Mouse (Mus musculus) 3134 (cell line): ENCODE data around the gene Clca3a1.
"Not testable (repeated sequence)": the region's sequence is repeated elsewhere in the genome, so short reads cannot be mapped to it uniquely, and the experiment has no call there.

Source experiments
- DNase-seq: peaks from one replicate; pipeline ENCODE4 v3.0.0-alpha.2; 2011; ENCODE audit warnings: low spot score; ENCODE audit not compliant: insufficient read length; ENCODE audit errors: extremely low read depth

Gene Clca3a1

DNA sequence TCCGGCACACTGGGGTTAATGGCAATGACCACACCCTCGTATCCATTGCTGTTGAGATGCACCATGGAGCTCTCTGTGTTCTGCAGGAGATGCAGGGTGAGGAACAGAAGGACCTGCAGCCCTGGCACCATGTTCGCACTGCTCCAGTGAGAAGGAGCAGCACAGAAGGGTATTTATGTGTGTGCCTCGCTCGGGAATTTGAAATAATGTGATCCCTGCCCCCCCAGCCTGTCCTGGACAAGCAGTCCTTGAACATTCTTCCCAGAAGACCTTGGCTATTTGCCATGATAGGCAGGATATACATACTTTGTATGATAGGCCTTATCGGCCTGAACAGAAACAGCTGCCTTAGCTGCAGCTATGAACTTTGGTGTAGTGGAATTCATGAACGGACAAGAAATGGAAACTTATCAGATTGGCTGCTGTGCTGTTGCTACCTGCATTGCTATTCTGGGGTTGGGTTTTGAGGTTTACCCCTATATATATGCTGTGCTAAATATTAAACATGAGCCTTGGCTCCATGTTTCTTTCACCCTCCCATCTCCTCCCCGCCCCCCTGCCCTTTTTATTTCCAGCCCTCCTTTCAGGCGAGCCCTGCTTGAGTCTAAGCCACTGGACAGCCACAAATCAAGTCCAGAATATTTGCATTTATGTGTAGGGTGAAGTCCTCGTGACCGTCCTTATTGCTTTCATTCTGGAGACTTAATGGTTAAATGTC, at the start of gene Clca3a1:
TSS of gene Clca3a1 (minus strand) at position 386 of the 718 bp plus-strand sequence.
- no peak for DNase-seq

DNA sequence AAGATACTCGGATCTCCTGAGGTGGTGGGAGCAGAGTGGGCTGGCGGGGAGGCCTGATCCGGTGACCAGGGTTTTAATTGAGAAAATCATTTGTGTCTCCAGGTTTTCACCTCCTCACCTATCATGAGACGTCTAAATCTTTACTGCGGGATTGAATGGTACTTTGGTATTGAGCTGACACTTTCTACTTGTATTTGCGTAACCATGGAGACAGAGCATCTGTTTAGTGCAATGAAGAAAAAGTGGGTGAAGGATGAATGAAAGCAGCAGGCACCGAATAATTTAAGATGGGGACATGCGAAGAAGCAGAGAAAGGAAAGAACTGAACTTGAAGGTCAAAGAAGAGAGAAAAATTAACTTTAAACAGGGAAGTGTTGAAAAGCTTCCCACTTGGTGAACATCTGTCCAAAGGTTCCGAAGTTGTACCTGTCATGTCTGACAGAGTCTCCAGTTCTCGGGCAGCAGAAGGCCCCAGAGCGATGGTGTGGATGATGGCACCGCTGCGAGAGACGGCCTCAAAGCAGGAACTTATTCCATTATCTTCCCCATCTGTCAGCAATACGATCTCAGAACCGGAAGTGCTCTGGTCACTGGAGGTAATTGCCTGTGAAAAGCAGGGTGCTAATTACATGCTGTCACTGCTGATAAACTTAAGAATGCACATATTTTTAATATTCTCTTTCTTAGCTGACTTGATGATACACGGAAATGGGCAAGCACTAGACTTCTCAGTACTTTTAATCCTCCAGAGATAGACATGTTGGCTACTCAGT, 47.6 kb upstream of the Clca3a1 start:
- DNase-seq: not testable (repeated sequence)

DNA sequence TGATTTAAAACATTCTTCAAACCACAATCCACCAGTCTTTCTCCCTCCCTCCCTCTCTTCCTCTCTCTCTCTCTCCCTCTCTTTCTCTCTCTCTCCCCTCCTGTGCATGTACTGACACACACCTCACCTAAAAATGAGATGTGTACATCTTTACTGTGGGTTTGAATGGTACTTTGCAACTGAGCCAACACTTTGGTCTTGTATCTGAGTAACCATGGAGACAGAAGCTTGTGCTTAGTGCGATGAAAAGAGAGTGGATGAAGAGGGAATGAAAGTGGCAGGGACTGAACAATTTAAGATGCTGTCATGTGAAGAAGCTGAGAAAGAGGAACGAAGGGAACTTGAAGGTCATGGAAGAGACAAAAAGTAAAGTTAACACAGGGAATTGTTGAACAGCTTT, 45.8 kb upstream of the Clca3a1 start:
- not testable (repeated sequence) for DNase-seq

DNA sequence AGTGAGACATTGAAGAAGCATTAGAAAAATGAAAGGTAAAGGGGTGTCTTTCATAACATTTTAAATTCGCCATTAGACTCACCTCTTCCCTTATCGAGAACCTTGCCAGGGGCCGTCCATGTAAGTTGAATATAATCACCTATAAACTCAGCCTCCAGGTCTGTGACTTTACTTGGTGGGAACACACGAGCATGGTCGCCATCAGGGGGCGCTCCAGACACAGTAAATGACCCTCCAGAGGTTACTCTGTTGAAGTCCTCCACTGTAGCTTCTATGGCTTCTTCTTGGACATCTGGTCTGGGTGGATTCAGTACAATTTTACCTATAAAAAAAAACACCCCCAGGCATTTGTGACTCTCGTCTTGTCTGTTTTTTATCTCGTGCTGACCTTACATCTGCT, 41.1 kb upstream of the Clca3a1 start:
- DNase-seq: no peak

DNA sequence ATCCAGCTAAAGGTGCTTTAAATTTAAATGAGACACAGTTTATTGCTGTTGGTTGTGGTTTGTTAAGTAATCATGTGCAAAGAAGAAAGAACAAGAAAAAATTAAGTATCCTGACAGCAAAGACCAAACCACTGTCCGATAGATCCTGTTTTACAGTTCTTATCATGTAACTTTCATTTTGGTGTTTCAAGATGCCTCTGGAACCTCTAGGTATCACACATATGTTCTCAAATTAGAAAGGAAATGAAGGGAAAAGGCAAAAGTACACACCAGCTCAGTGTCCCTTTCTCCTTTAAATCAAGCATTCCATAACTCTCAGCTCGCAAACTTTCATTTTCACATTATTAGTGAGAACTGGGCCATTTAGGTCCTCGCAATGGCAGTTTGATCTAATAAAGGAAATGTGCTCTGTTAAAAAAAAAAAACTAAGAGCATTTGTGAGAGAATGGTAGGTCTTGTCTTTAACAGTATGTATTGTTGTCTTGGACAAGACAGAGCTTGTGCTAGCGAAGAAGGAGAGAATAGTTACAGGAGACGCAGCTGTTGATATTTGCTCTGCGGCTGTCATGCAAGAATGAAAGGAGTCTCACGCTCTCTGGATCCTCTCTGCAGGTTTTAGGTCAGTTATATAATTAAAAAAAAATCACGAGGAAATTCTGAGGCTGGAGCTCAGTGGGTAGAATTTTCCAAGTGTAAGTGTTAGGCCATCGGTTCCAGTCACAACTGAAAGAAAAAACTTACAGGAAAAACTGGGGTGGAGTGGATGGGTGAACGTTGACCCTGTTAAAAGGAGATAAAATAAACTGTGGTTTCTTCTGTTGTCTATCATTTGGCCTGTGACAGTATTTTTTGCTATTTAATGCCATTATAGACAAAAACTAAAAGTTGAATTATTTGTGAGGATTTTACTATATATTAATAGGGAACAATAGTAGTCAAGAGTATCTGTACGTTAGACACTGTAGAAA, 24.7 kb upstream of the Clca3a1 start:
- no peak for DNase-seq

DNA sequence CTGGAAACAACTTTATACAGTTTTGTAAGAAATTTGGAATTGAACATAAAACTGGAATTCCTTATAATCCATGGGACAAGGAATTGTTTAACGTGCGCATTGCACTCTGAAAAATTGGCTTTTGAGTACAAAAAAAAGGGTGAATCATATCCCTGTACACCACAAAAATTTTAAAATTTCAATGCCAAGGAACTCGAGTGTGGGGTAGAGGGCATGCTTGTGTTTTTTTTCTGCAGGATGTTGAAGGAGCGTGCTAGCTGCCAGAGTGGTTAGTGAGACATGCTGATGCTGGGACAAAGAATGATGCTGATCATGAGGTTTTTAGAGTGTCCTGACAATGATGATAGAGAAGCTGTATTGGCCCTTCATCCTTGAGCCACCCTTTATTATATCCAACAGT, 4.4 kb upstream of the Clca3a1 start:
- DNase-seq: no peak

DNA sequence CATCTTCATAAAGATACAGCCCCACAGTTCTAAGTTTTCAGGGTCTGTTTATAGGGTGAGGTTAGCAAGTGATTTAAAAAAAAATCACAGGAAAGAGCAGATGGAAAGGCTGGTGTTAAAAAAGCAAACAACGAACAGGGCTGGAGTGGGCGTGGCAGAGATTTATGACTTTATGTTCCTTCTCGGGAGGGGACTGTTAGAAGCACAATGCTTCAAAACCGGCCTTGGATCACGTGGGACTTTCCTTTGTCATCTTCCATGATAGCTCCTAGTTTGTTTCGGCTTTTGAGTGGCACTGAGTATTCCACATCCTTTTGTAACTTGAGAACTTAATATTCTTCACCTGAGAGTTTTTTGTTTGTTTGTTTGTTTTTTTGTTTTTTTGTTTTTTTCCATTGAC, 677 bp upstream of the Clca3a1 start:
- no peak for DNase-seq

DNA sequence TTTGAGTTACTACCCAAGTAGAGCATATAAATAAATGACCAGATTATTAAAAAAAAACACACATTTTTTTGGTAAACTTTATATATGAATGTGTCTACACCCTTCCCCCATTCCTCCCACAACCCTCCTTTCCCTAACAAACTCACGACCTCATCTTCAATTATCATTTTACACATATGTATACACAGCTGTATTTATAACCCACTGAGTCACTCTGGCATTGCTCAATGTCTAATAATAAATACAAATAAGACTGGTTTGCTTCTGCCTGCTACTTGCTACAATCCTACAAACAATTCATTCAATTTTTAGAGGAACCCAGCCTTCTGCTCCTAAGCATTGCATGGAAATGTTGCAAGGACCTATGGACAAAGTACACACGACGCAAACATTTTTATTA, 1.1 kb downstream of the Clca3a1 start:
- DNase-seq: no peak

DNA sequence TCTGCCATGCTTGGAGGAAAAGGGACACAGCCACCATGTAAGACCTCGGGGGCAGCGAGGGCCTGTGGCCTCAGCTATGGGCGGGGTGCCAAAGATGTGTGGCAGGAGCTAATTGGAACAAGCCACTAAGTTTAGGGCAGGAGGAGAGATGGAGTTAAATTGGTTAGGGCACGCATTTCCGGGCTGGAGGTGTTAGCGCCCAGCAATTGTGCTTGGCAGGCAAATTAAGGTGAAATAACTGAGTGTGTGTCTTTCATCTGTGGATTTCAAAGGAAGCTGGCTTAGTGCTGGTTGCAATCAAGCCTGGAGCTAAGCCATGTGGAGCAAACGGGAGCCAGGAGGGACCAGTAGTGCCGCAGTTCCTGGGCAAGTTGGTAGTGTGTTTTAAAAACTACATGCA, 4.7 kb downstream of the Clca3a1 start:
- DNase-seq: not testable (repeated sequence)

DNA sequence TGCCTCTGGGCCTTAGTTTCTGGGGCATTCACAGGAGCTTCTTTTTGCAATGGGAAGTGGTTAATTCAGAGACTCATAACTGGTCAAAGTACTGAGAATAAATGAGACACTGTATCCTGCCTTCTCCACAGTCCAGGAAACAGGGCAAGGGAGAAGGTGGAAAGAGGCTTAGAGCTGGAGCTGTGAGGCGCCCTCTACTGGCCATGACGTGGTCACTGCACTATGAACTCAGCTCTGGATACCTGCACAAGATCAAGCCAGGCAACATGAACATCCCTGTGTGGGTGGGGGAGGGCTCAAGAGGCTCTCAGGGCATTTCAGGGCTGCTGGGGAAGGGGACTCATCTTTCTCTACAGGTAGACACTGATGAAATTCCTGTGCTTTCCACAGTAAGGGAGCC, 7.7 kb downstream of the Clca3a1 start:
- no peak for DNase-seq

DNA sequence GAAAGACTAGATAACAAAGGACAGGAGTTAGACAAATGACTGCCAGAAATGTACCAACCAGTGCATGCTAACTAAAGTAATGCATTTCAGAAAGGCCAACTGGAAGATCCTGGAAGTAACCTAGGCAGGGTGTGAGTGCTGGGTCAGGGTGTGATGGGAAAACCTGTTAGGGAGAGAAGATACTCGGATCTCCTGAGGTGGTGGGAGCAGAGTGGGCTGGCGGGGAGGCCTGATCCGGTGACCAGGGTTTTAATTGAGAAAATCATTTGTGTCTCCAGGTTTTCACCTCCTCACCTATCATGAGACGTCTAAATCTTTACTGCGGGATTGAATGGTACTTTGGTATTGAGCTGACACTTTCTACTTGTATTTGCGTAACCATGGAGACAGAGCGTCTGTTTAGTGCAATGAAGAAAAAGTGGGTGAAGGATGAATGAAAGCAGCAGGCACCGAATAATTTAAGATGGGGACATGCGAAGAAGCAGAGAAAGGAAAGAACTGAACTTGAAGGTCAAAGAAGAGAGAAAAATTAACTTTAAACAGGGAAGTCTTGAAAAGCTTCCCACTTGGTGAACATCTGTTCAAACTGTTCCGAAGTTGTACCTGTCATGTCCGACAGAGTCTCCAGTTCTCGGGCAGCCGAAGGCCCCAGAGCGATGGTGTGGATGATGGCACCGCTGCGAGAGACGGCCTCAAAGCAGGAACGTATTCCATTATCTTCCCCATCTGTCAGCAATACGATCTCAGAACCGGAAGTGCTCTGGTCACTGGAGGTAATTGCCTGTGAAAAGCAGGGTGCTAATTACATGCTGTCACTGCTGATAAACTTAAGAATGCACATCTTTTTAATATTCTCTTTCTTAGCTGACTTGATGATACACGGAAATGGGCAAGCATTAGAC, 11.5 kb downstream of the Clca3a1 start:
- not testable (repeated sequence) for DNase-seq

DNA sequence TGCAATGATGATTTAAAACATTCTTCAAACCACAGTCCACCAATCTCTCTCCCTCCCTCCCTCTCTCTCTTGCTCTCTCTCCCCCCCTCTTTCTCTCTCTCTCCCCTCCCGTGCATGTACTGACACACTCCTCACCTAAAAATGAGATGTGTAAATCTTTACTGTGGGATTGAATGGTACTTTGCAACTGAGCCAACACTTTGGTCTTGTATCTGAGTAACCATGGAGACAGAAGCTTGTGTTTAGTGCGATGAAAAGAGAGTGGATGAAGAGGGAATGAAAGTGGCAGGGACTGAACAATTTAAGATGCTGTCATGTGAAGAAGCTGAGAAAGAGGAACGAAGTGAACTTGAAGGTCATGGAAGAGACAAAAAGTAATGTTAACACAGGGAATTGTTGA, 13.1 kb downstream of the Clca3a1 start:
- not testable (repeated sequence) for DNase-seq

DNA sequence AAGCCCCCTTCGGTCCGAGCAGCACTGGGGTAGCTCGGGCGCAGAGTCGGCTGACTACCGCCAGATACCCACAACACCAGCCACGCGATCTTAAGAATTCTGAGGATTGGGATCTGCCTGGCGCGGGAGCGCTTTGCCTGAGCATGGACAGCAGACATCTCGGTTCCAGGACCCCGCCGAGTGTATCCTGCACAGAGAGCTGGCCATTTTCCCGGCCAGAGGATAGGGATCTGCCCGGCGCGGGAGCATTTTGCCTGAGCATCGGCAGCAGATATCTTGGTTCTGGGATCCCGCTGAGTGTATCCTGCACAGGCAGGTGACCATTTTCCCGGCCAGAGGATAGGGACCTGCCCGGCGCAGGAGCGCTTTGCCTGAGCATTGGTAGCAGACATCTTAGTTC, 22.4 kb downstream of the Clca3a1 start:
- DNase-seq: not testable (repeated sequence)

DNA sequence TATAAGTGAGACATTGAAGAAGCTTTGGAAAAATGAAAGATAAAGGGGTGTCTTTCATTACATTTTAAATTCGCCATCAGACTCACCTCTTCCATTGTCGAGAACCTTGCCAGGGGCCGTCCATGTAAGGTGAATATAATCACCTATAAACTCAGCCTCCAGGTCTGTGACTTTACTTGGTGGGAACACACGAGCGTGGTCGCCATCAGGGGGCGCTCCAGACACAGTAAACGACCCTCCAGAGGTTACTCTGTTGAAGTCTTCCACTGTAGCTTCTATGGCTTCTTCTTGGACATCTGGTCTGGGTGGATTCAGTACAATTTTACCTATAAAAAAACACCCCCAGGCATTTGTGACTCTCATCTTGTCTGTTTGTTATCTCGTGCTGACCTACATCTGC, 23.9 kb downstream of the Clca3a1 start:
- DNase-seq: no peak

DNA sequence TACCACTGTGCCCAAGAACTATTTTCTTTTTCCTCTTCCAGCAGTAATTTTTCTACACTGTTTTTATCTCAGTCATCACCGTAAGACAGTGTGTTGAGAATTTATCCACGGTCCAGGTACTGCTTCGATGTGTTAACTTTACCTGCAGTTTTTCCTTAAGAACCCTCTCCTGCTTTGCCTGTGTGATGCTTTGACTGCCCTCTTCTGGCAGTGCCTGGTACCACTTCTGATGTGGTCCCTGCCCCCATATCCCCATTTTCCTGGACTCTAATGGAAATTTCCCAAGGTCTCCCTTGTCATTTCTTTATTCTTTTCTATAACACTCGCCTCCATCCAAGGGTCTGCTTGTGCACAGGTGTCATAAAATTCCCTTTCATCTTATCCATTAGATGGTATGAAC, 37.3 kb downstream of the Clca3a1 start:
- no peak for DNase-seq

DNA sequence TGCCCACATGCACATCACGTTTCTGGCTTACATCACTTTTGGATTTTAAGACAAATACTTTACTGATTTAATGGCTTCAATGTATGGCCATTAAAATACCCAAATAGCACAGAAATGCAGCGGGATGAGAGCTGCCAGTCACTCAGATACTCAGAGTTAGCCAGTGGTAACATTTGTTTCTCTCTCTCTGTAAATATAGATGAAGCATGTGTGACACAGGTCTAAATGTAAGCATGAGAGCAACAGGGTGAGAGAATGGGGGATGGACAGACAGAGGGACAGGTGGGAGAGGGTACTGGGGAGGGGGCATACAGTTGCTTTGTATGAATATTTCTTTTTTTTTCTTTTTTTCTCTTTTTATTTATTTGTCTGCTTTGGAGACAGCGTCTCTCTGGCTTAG, 38.2 kb downstream of the Clca3a1 start:
- not testable (repeated sequence) for DNase-seq

DNA sequence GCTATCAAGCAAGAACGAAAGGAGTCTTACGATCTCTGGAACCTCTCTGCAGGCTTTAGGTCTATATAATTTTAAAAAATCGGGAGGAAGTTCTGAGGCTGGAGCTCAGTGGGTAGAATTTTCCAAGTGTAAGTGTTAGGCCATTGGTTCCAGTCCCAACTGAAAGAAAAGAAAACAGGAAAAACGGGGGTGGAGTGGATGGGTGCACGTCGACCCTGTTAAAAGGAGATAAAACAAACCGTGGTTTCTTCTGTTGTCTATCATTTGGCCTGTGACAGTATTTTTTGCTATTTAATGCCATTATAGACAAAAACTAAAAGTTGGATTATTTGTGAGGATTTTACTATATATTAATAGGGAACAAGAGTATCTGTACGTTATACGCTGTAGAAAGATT, 38.9 kb downstream of the Clca3a1 start:
- DNase-seq: no peak

DNA sequence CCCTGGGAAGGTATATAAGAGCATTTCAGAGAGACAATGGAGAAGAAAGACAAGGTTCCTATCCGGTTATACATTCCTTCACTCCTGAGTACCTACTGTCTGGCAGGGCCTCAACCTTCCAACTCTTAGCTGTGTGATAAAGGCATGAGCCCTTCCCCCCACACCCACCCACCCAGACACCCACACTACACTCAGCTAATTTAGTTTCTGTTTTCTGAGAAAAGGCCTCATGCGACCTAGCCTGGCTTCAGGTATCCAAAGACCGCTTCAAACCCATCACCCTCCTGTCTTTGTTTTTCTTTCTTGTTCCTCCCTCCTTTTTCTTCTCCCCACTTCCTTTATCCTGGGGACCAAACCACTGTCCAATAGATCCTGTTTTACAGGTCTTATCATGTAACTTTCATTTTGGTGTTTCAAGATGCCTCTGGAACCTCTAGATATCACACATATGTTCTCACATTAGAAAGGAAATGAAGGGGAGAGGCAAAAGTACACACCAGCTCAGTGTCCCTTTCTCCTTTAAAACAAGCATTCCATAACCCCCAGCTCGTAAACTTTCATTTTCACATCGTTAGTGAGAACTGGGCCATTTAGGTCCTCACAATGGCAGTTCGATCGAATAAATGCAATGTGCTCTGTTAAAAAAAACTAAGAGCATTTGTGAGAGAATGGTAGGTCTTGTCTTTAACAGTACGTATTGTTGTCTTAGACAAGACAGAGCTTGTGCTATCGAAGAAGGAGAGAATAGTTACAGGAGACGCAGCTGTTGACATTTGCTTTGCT, 39.5 kb downstream of the Clca3a1 start:
- no peak for DNase-seq
